Mouse (Mus musculus): ENCODE data around the gene Gnb1.
"Not testable (repeated sequence)": the region's sequence is repeated elsewhere in the genome, so short reads cannot be mapped to it uniquely, and the experiment has no call there.

DNA sequence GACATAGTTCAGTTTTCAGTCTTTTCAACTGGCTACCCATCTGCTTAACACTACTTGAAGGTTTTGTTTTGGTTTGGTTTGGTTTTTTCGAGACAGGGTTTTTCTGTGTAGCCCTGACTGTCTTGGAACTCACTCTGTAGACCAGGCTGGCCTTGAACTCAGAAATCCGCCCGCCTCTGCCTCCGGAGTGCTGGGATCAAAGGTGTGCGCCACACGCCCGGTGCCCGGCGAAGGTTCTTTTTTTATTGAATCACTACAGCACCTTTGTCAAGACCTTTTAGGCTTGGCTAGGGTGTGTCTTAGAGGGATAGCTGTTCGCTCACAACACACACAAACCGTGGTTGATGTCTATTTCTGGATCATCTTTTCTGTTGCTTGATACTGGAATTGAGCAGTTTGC lies 79.2 kb downstream of the Gnb1 start:
- not testable (repeated sequence) for TF ChIP-seq CTCF (IDR thresholded peaks at IDR 0.05; ENCODE audit: low read depth, low read length); POLR2AphosphoS5 (IDR thresholded peaks at IDR 0.05; ENCODE audit: insufficient replicate concordance, low read depth, low read length); TAL1 (conservative IDR thresholded peaks at IDR 0.05; ENCODE audit: low read depth, low read length)

Measured in G1E (cell line).